Mouse (Mus musculus) intestine, embryonic 16.5 days (tissue): Measurements from ENCODE around the gene Isca2. TPM values are rescaled to one million over a fixed set of nuclear protein-coding genes. Genes with fewer than 3 reads are reported as not detected.
A peak's percentile ranks its signal among the peaks of the same experiment; 100 is the strongest.

Source experiments
- ATAC-seq: fragments of 200-750 bp; cut with Nextera tagmentation; 2 replicates; pipeline ENCODE4 v1.8.0; 2017; ENCODE audit warnings: moderate TSS enrichment, moderate library complexity
- H3K27ac ChIP-seq: fragments of 300-500 bp; sonication (generic); 2 replicates; pipeline ENCODE4 v1.5.1; 2014; ENCODE audit warnings: mild to moderate bottlenecking, low read length
- H3K27me3 ChIP-seq: fragments of 300-500 bp; sonication (generic); replicated peaks from 2 replicates; pipeline ENCODE4 v1.6.1; 2014; ENCODE audit warnings: low read length, control low read depth, mixed read lengths; ENCODE audit not compliant: control insufficient read depth, insufficient read depth
- H3K36me3 ChIP-seq: fragments of 300-500 bp; sonication (generic); 2 replicates; pipeline ENCODE4 v1.6.1; 2014; ENCODE audit warnings: low read length, control low read depth; ENCODE audit not compliant: control insufficient read depth, insufficient read depth
- H3K4me1 ChIP-seq: fragments of 300-500 bp; sonication (generic); 2 replicates; pipeline ENCODE4 v1.6.1; 2014; ENCODE audit warnings: low read length, control low read depth, mixed read lengths; ENCODE audit not compliant: control insufficient read depth, insufficient read depth
- H3K4me2 ChIP-seq: fragments of 300-500 bp; sonication (generic); 2 replicates; pipeline ENCODE4 v1.6.1; 2014; ENCODE audit warnings: low read depth, low read length, control low read depth
- H3K4me3 ChIP-seq: fragments of 300-500 bp; sonication (generic); 2 replicates; pipeline ENCODE4 v1.5.1; 2014; ENCODE audit warnings: mild to moderate bottlenecking, low read length
- H3K9ac ChIP-seq: fragments of 300-500 bp; sonication (generic); 2 replicates; pipeline ENCODE4 v1.6.1; 2014; ENCODE audit warnings: low read depth, low read length
- H3K9me3 ChIP-seq: fragments of 300-500 bp; sonication (generic); 2 replicates; pipeline ENCODE4 v1.6.1; 2016; ENCODE audit warnings: low read length, control low read depth; ENCODE audit not compliant: control insufficient read depth
- WGBS: fragments of 180-500 bp; shearing (Covaris S2); extraction: QIAGEN DNeasy Blood & Tissue Kit; methylation state at CpG from one replicate; pipeline ENCODE4 v1.1.7; 2014; 5-methylcytosine and 5-hydroxymethylcytosine counted together
- polyA plus RNA-seq: library from polyadenylated mRNA; unstranded; fragments of >200 nt; fragmentation: Nextera tagmentation; extraction: Ambion mirVana; gene quantifications from 2 replicates; pipeline ENCODE4 v1.2.1, GENCODE M21; 2015

The Isca2 gene
- polyA plus RNA-seq, 1 experiment from 2014 or later: 150 TPM

GRCm38 (mm10) chr12:84750661-84751060 lies 22.4 kb upstream of the Isca2 start:
- H3K4me1 ChIP-seq: 0 out of 2 replicates have a peak, but pooled peaks cover 4% of the 10 kb centered on the region
- 57% methylated on average over 14 of the region's 14 CpGs for WGBS
- no peaks in the 10 kb centered on the region for H3K9me3 ChIP-seq
- H3K4me2 ChIP-seq: no peak overlapping the region
- no peak overlapping the region for H3K27ac ChIP-seq
- ATAC-seq: no peak
- H3K27me3 ChIP-seq: 0 out of 2 replicates have a peak, but pooled peaks cover 5% of the 10 kb centered on the region
- no peak overlapping the region for H3K4me3 ChIP-seq
- H3K36me3 ChIP-seq: no peaks in the 10 kb centered on the region
- H3K9ac ChIP-seq: no peak overlapping the region

GRCm38 (mm10) chr12:84752131-84752977 lies 20.7 kb upstream of the Isca2 start:
- H3K9ac ChIP-seq: no peak overlapping the region
- no peaks in the 10 kb centered on the region for H3K36me3 ChIP-seq
- H3K9me3 ChIP-seq: no peaks in the 10 kb centered on the region
- no peak overlapping the region for H3K27ac ChIP-seq
- 49% methylated on average over 14 of the region's 14 CpGs for WGBS
- no peaks in the 10 kb centered on the region for H3K27me3 ChIP-seq
- no peak for ATAC-seq
- no peaks in the 10 kb centered on the region for H3K4me1 ChIP-seq
- H3K4me3 ChIP-seq: no peak overlapping the region
- no peak overlapping the region for H3K4me2 ChIP-seq

GRCm38 (mm10) chr12:84755008-84755695 lies 17.9 kb upstream of the Isca2 start:
- 64% methylated on average over 16 of the region's 16 CpGs for WGBS
- no peak overlapping the region for H3K27ac ChIP-seq
- H3K9ac ChIP-seq: no peak overlapping the region
- H3K36me3 ChIP-seq: peaks cover 10% of the 10 kb centered on the region; the same call in 1 of the 2 replicates
- H3K4me1 ChIP-seq: no peaks in the 10 kb centered on the region
- no peak overlapping the region for H3K4me2 ChIP-seq
- no peaks in the 10 kb centered on the region for H3K9me3 ChIP-seq
- no peak overlapping the region for H3K4me3 ChIP-seq
- no peaks in the 10 kb centered on the region for H3K27me3 ChIP-seq
- ATAC-seq: no peak

- Histone ChIP-seq H3K36me3 (peaks cover 10% of the 10 kb centered on the region; the same call in 1 of the 2 replicates), H3K27ac (no peak overlapping the region), H3K27me3 (no peaks in the 10 kb centered on the region), H3K4me2 (no peak overlapping the region), H3K4me3 (no peak overlapping the region), H3K4me1 (no peaks in the 10 kb centered on the region), H3K9me3 (no peaks in the 10 kb centered on the region), H3K9ac (no peak overlapping the region)
- WGBS: 93% methylated on average over 10 of the region's 10 CpGs
- ATAC-seq: no peak
These were observed 17.0 kb upstream of the Isca2 start for GRCm38 (mm10) chr12:84756016-84756415.

GRCm38 (mm10) chr12:84759063-84759462 lies 14.0 kb upstream of the Isca2 start:
- WGBS: 82% methylated on average over 2 of the region's 2 CpGs
- H3K4me2 ChIP-seq: no peak overlapping the region
- H3K27me3 ChIP-seq: no peaks in the 10 kb centered on the region
- no peak for ATAC-seq
- no peaks in the 10 kb centered on the region for H3K4me1 ChIP-seq
- no peaks in the 10 kb centered on the region for H3K9me3 ChIP-seq
- H3K4me3 ChIP-seq: no peak overlapping the region
- H3K36me3 ChIP-seq: peaks cover 10% of the 10 kb centered on the region; the same call in 1 of the 2 replicates
- no peak overlapping the region for H3K9ac ChIP-seq
- no peak overlapping the region for H3K27ac ChIP-seq

GRCm38 (mm10) chr12:84762532-84762931 lies 10.5 kb upstream of the Isca2 start:
- no peak overlapping the region for H3K4me3 ChIP-seq
- WGBS: 81% methylated on average over 5 of the region's 5 CpGs
- no peak overlapping the region for H3K27ac ChIP-seq
- ATAC-seq: no peak
- H3K9me3 ChIP-seq: no peaks in the 10 kb centered on the region
- no peak overlapping the region for H3K9ac ChIP-seq
- H3K36me3 ChIP-seq: peaks cover 16% of the 10 kb centered on the region
- peaks cover 9% of the 10 kb centered on the region for H3K4me1 ChIP-seq
- no peaks in the 10 kb centered on the region for H3K27me3 ChIP-seq
- no peak overlapping the region for H3K4me2 ChIP-seq

- Histone ChIP-seq H3K4me1 (peaks cover 9% of the 10 kb centered on the region), H3K9ac (no peak overlapping the region), H3K4me3 (no peak overlapping the region), H3K27ac (no peak overlapping the region), H3K9me3 (no peaks in the 10 kb centered on the region), H3K36me3 (peaks cover 12% of the 10 kb centered on the region), H3K27me3 (no peaks in the 10 kb centered on the region), H3K4me2 (no peak overlapping the region)
- 89% methylated on average over 13 of the region's 13 CpGs for WGBS
- no peak for ATAC-seq
These were observed 9.4 kb upstream of the Isca2 start for GRCm38 (mm10) chr12:84763577-84764218.

- Histone ChIP-seq H3K27me3 (no peaks in the 10 kb centered on the region), H3K36me3 (peaks cover 6% of the 10 kb centered on the region), H3K9ac (no peak overlapping the region), H3K9me3 (no peaks in the 10 kb centered on the region), H3K4me3 (no peak overlapping the region), H3K4me2 (no peak overlapping the region), H3K27ac (no peak overlapping the region), H3K4me1 (peaks cover 12% of the 10 kb centered on the region)
- 88% methylated on average over 7 of the region's 7 CpGs for WGBS
- no peak for ATAC-seq
These were observed 8.3 kb upstream of the Isca2 start for GRCm38 (mm10) chr12:84764756-84765155.

GRCm38 (mm10) chr12:84765506-84765905 lies 7.5 kb upstream of the Isca2 start:
- Histone ChIP-seq H3K9me3 (no peaks in the 10 kb centered on the region), H3K4me1 (peaks cover 13% of the 10 kb centered on the region)
- WGBS: 85% methylated on average over 15 of the region's 15 CpGs

More at GRCm38 (mm10) chr12:84765506-84765905, 7.5 kb upstream of the Isca2 start:
- H3K36me3 ChIP-seq: peaks cover 6% of the 10 kb centered on the region
- no peak overlapping the region for H3K4me3 ChIP-seq
- no peaks in the 10 kb centered on the region for H3K27me3 ChIP-seq
- H3K4me2 ChIP-seq: no peak overlapping the region
- no peak overlapping the region for H3K27ac ChIP-seq
- 0 out of 2 replicates have a peak, but pooled peaks have one; percentile 29 for ATAC-seq
- H3K9ac ChIP-seq: no peak overlapping the region
